Mouse (Mus musculus) lung, embryonic 16.5 days (tissue): ENCODE measurements around the gene Rdh9. TPM values are rescaled to one million over a fixed set of nuclear protein-coding genes. Genes with fewer than 3 reads are reported as not detected.
A peak's percentile ranks its signal among the peaks of the same experiment; 100 is the strongest.
"Not testable (repeated sequence)": the region's sequence is repeated elsewhere in the genome, so short reads cannot be mapped to it uniquely, and the experiment has no call there.

Source experiments
- ATAC-seq: fragments of 200-750 bp; cut with Nextera tagmentation; 2 replicates; pipeline ENCODE4 v1.8.0; 2017; ENCODE audit warnings: low read depth, mild to moderate bottlenecking, moderate library complexity
- H3K27ac ChIP-seq: fragments of 300-500 bp; sonication (generic); 2 replicates; pipeline ENCODE4 v1.5.1; 2014; ENCODE audit warnings: mild to moderate bottlenecking, control low read depth, low read length
- H3K27me3 ChIP-seq: fragments of 300-500 bp; sonication (generic); 2 replicates; pipeline ENCODE4 v1.6.1; 2014; ENCODE audit warnings: low read depth, low read length, mixed read lengths; ENCODE audit not compliant: control insufficient read depth, insufficient read depth
- H3K36me3 ChIP-seq: fragments of 300-500 bp; sonication (generic); 2 replicates; pipeline ENCODE4 v1.6.1; 2014; ENCODE audit warnings: low read length; ENCODE audit not compliant: control insufficient read depth, insufficient read depth
- H3K4me1 ChIP-seq: fragments of 300-500 bp; sonication (generic); replicated peaks from 2 replicates; pipeline ENCODE4 v1.6.1; 2014; ENCODE audit warnings: low read length, mixed read lengths; ENCODE audit not compliant: control insufficient read depth, insufficient read depth
- H3K4me2 ChIP-seq: fragments of 300-500 bp; sonication (generic); 2 replicates; pipeline ENCODE4 v1.6.1; 2014; ENCODE audit warnings: low read depth, low read length, control low read depth
- H3K4me3 ChIP-seq: fragments of 300-500 bp; sonication (generic); 2 replicates; pipeline ENCODE4 v1.5.1; 2014; ENCODE audit warnings: mild to moderate bottlenecking, low read length, control low read depth
- H3K9ac ChIP-seq: fragments of 300-500 bp; sonication (generic); 2 replicates; pipeline ENCODE4 v1.6.1; 2014; ENCODE audit warnings: low read length, control low read depth
- H3K9me3 ChIP-seq: fragments of 300-500 bp; sonication (generic); 2 replicates; pipeline ENCODE4 v1.6.1; 2016; ENCODE audit warnings: low read length; ENCODE audit not compliant: control insufficient read depth
- WGBS: fragments of 180-500 bp; shearing (Covaris S2); extraction: QIAGEN DNeasy Blood & Tissue Kit; methylation state at CpG from one replicate; pipeline ENCODE4 v1.1.7; 2014; 5-methylcytosine and 5-hydroxymethylcytosine counted together
- polyA plus RNA-seq: library from polyadenylated mRNA; unstranded; fragments of >200 nt; fragmentation: Nextera tagmentation; extraction: Ambion mirVana; gene quantifications from 2 replicates; pipeline ENCODE4 v1.2.1, GENCODE M21; 2015

The Rdh9 gene
- polyA plus RNA-seq, 1 experiment from 2014 or later, result not detected

DNA sequence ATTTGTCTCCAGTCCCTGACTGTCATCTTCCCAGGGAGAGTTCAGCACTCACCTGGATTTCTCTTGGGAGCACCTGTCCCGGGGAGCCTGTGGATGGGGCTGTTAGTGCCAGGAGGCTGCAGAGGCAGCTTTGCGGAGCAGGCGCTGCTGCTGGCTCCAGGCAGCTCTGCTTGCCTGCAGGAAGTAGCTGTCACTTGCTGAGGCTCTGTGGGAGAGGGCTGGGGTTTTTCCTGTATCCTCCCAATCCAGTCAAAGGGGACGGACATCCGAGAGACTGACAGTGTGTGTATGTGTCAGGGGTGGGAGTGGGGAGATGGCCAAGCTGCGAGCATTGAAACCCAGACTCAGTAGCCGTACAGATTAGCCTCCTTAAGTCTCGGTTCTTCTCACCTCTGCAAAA, 24.6 kb upstream of the Rdh9 start, which contains the start of gene Gpr182:
TSS of gene Gpr182 (minus strand) at position 185 of the 400 bp plus-strand sequence.
- Histone ChIP-seq H3K4me2 (peak within 1 kb of the TSS; percentile 24), H3K36me3 (peaks cover 10% of the 10 kb centered on the region), H3K9me3 (no peaks in the 10 kb centered on the region), H3K27ac (peak within 1 kb of the TSS; percentile 29), H3K4me3 (peak within 1 kb of the TSS; percentile 39), H3K9ac (peak within 1 kb of the TSS; percentile 33), H3K27me3 (no peaks in the 10 kb centered on the region), H3K4me1 (peaks cover 8% of the 10 kb centered on the region)
- peak; percentile 61 for ATAC-seq
- WGBS, result 30% methylated on average over 8 of the region's 8 CpGs

GRCm38 (mm10) chr10:127754566-127755166, 21.5 kb upstream of the Rdh9 start:
- ATAC-seq, result peak; percentile 54
- Histone ChIP-seq H3K27me3 (no peaks in the 10 kb centered on the region), H3K36me3 (no peaks in the 10 kb centered on the region), H3K9ac (no peak overlapping the region), H3K9me3 (no peaks in the 10 kb centered on the region), H3K4me3 (no peak overlapping the region), H3K4me2 (no peak overlapping the region; the same call in 1 of the 2 replicates), H3K4me1 (peaks cover 8% of the 10 kb centered on the region), H3K27ac (peak overlapping the region; percentile 47)
- 50% methylated on average over 6 of the region's 6 CpGs for WGBS

- no peak overlapping the region for H3K9ac ChIP-seq
- no peak overlapping the region for H3K4me2 ChIP-seq
- no peaks in the 10 kb centered on the region for H3K9me3 ChIP-seq
- no peak overlapping the region for H3K4me3 ChIP-seq
- 39% methylated on average over 3 of the region's 3 CpGs for WGBS
- peaks cover 8% of the 10 kb centered on the region for H3K4me1 ChIP-seq
- peak overlapping the region; percentile 30 for H3K27ac ChIP-seq
- H3K36me3 ChIP-seq, result no peaks in the 10 kb centered on the region
- no peaks in the 10 kb centered on the region for H3K27me3 ChIP-seq
- ATAC-seq, result no peak
Observed at GRCm38 (mm10) chr10:127755246-127755645, 20.9 kb upstream of the Rdh9 start.

GRCm38 (mm10) chr10:127755770-127756468, 20.3 kb upstream of the Rdh9 start:
- Histone ChIP-seq H3K4me2 (peak overlapping the region; percentile 63), H3K27ac (peak overlapping the region; percentile 70), H3K4me1 (peaks cover 8% of the 10 kb centered on the region), H3K4me3 (peak overlapping the region; percentile 38), H3K27me3 (no peaks in the 10 kb centered on the region), H3K36me3 (no peaks in the 10 kb centered on the region), H3K9ac (peak overlapping the region; percentile 49), H3K9me3 (no peaks in the 10 kb centered on the region)
- peak; percentile 46 for ATAC-seq
- 15% methylated on average over 18 of the region's 18 CpGs for WGBS

GRCm38 (mm10) chr10:127759181-127760110, 16.7 kb upstream of the Rdh9 start, which contains the start of the genes Rdh1 and Rdh16f1:
Gene Rdh1, plus strand, starts transcription at chr10:127759721.
Gene Rdh16f1, plus strand, starts transcription at chr10:127759787.
- ATAC-seq, result no peak
- WGBS, result 53% methylated on average over 8 of the region's 9 CpGs
- H3K27ac ChIP-seq, result 0 out of 2 replicates have a peak within 1 kb of the TSS, but pooled peaks have one; percentile 20

DNA sequence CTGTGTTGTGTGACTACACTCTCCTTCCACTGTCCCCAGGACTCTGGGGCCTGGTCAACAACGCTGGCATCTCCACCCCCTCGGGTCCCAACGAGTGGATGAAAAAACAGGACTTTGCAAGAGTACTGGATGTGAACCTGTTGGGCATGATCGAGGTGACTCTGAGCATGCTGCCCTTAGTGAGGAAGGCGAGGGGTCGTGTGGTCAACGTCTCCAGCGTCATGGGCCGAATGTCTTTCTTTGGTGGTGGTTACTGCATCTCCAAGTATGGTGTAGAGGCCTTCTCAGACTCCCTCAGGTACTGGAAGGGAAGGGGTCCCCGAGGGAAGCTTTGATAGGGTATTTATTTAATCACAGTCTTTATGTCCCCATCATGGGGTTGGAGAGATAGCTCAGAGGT, 13.3 kb upstream of the Rdh9 start:
- not testable (repeated sequence) for H3K27ac ChIP-seq, H3K4me1 ChIP-seq, H3K4me3 ChIP-seq, H3K4me2 ChIP-seq, H3K27me3 ChIP-seq, H3K9me3 ChIP-seq, H3K36me3 ChIP-seq, H3K9ac ChIP-seq, ATAC-seq
- 81% methylated on average over 10 of the region's 10 CpGs for WGBS

More at GRCm38 (mm10) chr10:127759181-127760110, 16.7 kb upstream of the Rdh9 start, which contains the start of the genes Rdh1 and Rdh16f1:
- Histone ChIP-seq H3K4me2 (no peak within 1 kb of the TSS), H3K9me3 (no peaks in the 10 kb centered on the region), H3K9ac (no peak within 1 kb of the TSS), H3K27me3 (no peaks in the 10 kb centered on the region), H3K36me3 (no peaks in the 10 kb centered on the region), H3K4me3 (no peak within 1 kb of the TSS), H3K4me1 (peaks cover 8% of the 10 kb centered on the region)

DNA sequence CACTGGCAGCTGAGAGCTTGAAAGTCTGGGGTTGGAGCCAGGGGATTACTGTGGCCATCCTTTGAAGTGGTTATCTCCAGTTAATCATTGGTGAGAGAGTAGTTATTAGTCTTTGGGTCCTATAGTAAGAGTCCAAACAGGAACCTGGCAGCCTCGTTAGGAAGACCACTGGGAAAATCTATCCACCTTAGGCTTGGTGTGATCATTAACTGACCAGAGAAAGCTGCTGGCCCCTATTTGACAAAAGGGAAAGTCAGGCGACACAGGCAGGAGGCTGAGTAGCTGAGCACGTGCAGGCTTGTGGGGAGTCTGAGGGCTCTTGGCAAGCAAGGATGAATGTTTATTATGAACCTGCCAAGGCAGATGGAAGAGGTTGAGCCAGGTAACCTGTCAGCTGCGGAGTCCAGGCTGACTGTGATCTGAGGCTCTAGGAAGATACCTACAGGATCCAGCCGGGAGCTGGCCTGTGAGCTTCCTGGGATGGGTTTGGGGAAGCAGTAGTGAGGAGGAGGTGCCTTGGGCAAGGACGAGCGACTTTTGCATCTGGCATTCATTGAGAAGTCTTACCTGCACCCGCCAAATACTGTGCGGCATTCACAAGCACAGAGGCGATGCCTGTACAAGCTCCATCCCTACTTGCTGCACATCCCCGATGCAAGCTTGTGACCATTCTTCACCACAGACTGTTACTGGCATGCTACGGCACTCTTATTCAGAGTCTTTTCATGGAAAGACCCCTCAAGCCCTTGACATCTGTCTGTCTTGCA, 12.1 kb upstream of the Rdh9 start:
- H3K27me3 ChIP-seq, result no peaks in the 10 kb centered on the region
- no peak overlapping the region for H3K4me2 ChIP-seq

DNA sequence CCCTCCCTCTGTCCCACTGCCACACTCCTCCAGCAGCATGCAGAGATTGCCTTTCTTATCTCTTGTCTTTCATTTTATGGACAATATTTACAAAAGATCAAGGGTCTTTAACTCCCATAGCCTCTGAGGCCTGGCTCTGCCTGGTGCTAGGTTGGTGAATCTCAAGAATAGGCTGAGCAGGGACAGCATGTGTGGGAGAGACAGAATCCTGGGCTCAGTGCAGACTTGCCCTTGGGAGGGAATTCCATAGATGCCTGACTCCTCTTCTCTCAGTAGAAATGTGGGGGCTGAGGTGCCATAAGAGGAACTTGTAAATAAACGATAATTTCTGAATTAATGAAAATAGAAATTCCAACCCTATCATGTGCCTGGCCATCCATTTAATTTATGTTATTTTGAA, 9.6 kb upstream of the Rdh9 start:
- H3K27me3 ChIP-seq, result no peaks in the 10 kb centered on the region
- H3K27ac ChIP-seq, result no peak overlapping the region
- H3K36me3 ChIP-seq, result no peaks in the 10 kb centered on the region
- no peak overlapping the region for H3K4me2 ChIP-seq
- H3K4me3 ChIP-seq, result no peak overlapping the region
- 52% methylated on average over 1 of the region's 1 CpGs for WGBS
- H3K4me1 ChIP-seq, result no peaks in the 10 kb centered on the region
- no peaks in the 10 kb centered on the region for H3K9me3 ChIP-seq
- no peak overlapping the region for H3K9ac ChIP-seq
- no peak for ATAC-seq

More for the DNA sequence above, 12.1 kb upstream of the Rdh9 start:
- Histone ChIP-seq H3K9ac (no peak overlapping the region), H3K9me3 (no peaks in the 10 kb centered on the region), H3K36me3 (no peaks in the 10 kb centered on the region), H3K27ac (no peak overlapping the region), H3K4me3 (no peak overlapping the region), H3K4me1 (no peaks in the 10 kb centered on the region)
- no peak for ATAC-seq
- 47% methylated on average over 12 of the region's 12 CpGs for WGBS
